In genomic region chr7:44896499-44896898, GRCm38 (mm10) we compare ENCODE assay signal across 8 mouse cellular contexts. TPM values are rescaled to one million over a fixed set of nuclear protein-coding genes. Genes with fewer than 3 reads are reported as not detected.
A peak's percentile ranks its signal among the peaks of the same experiment; 100 is the strongest.
DNase-seq lines count a peak whose midpoint lies in the region; ATAC-seq and TF ChIP-seq lines count a peak whose summit lies in the region.

No protein-coding gene starts in this region.

- peak overlapping the region; percentile 68 for H3K4me3 ChIP-seq in lung, embryonic 14.5 days (ENCODE audit: low read depth, low read length)
- peak overlapping the region; percentile 46 for H3K4me3 ChIP-seq in embryonic fibroblast, embryonic 13.5 days (ENCODE audit: insufficient read depth, low read length)
- peak overlapping the region; percentile 64 for H3K4me3 ChIP-seq in intestine, embryonic 15.5 days (replicated peaks)
- peak overlapping the region; percentile 64 for H3K4me3 ChIP-seq in neural tube, embryonic 15.5 days (replicated peaks)

- WGBS in lung, embryonic 14.5 days, result 26% methylated on average over 10 of the region's 10 CpGs
- 36% methylated on average over 10 of the region's 10 CpGs for WGBS in intestine, embryonic 15.5 days
- WGBS in neural tube, embryonic 15.5 days, result 31% methylated on average over 10 of the region's 10 CpGs

- peak overlapping the region; percentile 87 for H3K27ac ChIP-seq in lung, embryonic 14.5 days (ENCODE audit: low read depth)
- peak overlapping the region; percentile 39; the same call in 1 of the 2 replicates for H3K27ac ChIP-seq in embryonic fibroblast, embryonic 13.5 days (ENCODE audit: insufficient read depth, low read length)
- peak overlapping the region; percentile 82 for H3K27ac ChIP-seq in intestine, embryonic 15.5 days
- peak overlapping the region; percentile 90 for H3K27ac ChIP-seq in neural tube, embryonic 15.5 days (replicated peaks)

- peaks cover 19% of the 10 kb centered on the region for H3K4me1 ChIP-seq in lung, embryonic 14.5 days (ENCODE audit: insufficient read depth)
- H3K4me1 ChIP-seq in embryonic fibroblast, embryonic 13.5 days (ENCODE audit: control insufficient read depth, insufficient read depth, low read length), result peaks cover 3% of the 10 kb centered on the region; the same call in 1 of the 2 replicates
- H3K4me1 ChIP-seq in intestine, embryonic 15.5 days (replicated peaks), result peaks cover 31% of the 10 kb centered on the region
- H3K4me1 ChIP-seq in neural tube, embryonic 15.5 days, result peaks cover 46% of the 10 kb centered on the region

- no peaks in the 10 kb centered on the region for H3K9me3 ChIP-seq in lung, embryonic 14.5 days (ENCODE audit: low read depth, low read length)
- H3K9me3 ChIP-seq in intestine, embryonic 15.5 days, result no peaks in the 10 kb centered on the region
- H3K9me3 ChIP-seq in neural tube, embryonic 15.5 days (replicated peaks), result no peaks in the 10 kb centered on the region

- TF ChIP-seq CTCF in lung, embryonic 14.5 days (IDR thresholded peaks at IDR 0.05; ENCODE audit: low read depth), result no peak
- no peak for TF ChIP-seq CTCF in embryonic fibroblast, embryonic 13.5 days (IDR thresholded peaks at IDR 0.05; ENCODE audit: borderline replicate concordance, insufficient read depth, low read length)

- DNase-seq in lung, embryonic 14.5 days, result peak; percentile 26
- DNase-seq in lung, postnatal 4 days, result no peak
- no peak for DNase-seq in spleen, postnatal 10 days (ENCODE audit: low spot score in 2 of 2)
- DNase-seq in kidney, adult 8-10 months, result no peak

- H3K9ac ChIP-seq in lung, embryonic 14.5 days, result peak overlapping the region; percentile 75
- H3K9ac ChIP-seq in intestine, embryonic 15.5 days, result peak overlapping the region; percentile 68
- peak overlapping the region; percentile 57 for H3K9ac ChIP-seq in neural tube, embryonic 15.5 days (replicated peaks)

- ATAC-seq in lung, embryonic 14.5 days (ENCODE audit: insufficient read depth), result no peak
- no peak for ATAC-seq in intestine, embryonic 15.5 days
- ATAC-seq in neural tube, embryonic 15.5 days (ENCODE audit: low FRiP score), result no peak
- no peak for ATAC-seq in CD4-positive, CD25-positive, alpha-beta regulatory T cell, adult 4 months

- no peaks in the 10 kb centered on the region for H3K27me3 ChIP-seq in lung, embryonic 14.5 days (ENCODE audit: insufficient read depth, low read length)
- no peaks in the 10 kb centered on the region for H3K27me3 ChIP-seq in intestine, embryonic 15.5 days (replicated peaks)
- H3K27me3 ChIP-seq in neural tube, embryonic 15.5 days (replicated peaks), result no peaks in the 10 kb centered on the region

- peaks cover 25% of the 10 kb centered on the region for H3K36me3 ChIP-seq in lung, embryonic 14.5 days (ENCODE audit: insufficient read depth)
- H3K36me3 ChIP-seq in intestine, embryonic 15.5 days, result peaks cover 4% of the 10 kb centered on the region; the same call in 1 of the 2 replicates
- peaks cover 19% of the 10 kb centered on the region for H3K36me3 ChIP-seq in neural tube, embryonic 15.5 days

- no peak for TF ChIP-seq POLR2A in embryonic fibroblast, embryonic 13.5 days (IDR thresholded peaks at IDR 0.05; ENCODE audit: low read depth, low read length)

- peak overlapping the region; percentile 69 for H3K4me2 ChIP-seq in lung, embryonic 14.5 days
- H3K4me2 ChIP-seq in intestine, embryonic 15.5 days (replicated peaks), result peak overlapping the region; percentile 83
- H3K4me2 ChIP-seq in neural tube, embryonic 15.5 days, result peak overlapping the region; percentile 74

RNA-seq across cellular contexts. Expression of gene Fuz, which starts 0.6 kb away (rescaled TPM):
- polyA plus RNA-seq in lung, embryonic 14.5 days (2014; fragmentation: Nextera tagmentation; extraction: Ambion mirVana), result 17.7 and 19.1 TPM in 2 replicates
- 11.1 and 11.5 TPM in 2 replicates for polyA plus RNA-seq in embryonic fibroblast, embryonic 13.5 days (2011; ENCODE audit: insufficient read length, low read depth, missing spikeins)
- polyA plus RNA-seq in intestine, embryonic 15.5 days (2015; fragmentation: Nextera tagmentation; extraction: Ambion mirVana), result 17.0 and 18.8 TPM in 2 replicates
- 15.1 and 15.8 TPM in 2 replicates for polyA plus RNA-seq in neural tube, embryonic 15.5 days (2015; fragmentation: Nextera tagmentation; extraction: Ambion mirVana)
- polyA plus RNA-seq in CD4-positive, CD25-positive, alpha-beta regulatory T cell, adult 4 months (2017; shearing (Covaris generic)), result 10 to 100 TPM in 1 of 2 experiments, 1 to 10 TPM in 1; 9.2 to 17.5 TPM

RNA-seq across cellular contexts. Expression of gene Med25, which starts 4.0 kb away (rescaled TPM):
- polyA plus RNA-seq in lung, embryonic 14.5 days (2014; fragmentation: Nextera tagmentation; extraction: Ambion mirVana), result 77.9 and 79.5 TPM in 2 replicates
- 33.4 and 42.8 TPM in 2 replicates for polyA plus RNA-seq in embryonic fibroblast, embryonic 13.5 days (2011; ENCODE audit: insufficient read length, low read depth, missing spikeins)
- polyA plus RNA-seq in intestine, embryonic 15.5 days (2015; fragmentation: Nextera tagmentation; extraction: Ambion mirVana), result 88.2 and 91.8 TPM in 2 replicates
- polyA plus RNA-seq in neural tube, embryonic 15.5 days (2015; fragmentation: Nextera tagmentation; extraction: Ambion mirVana), result 136 and 141 TPM in 2 replicates
- 10 to 100 TPM in 1 of 2 experiments, 1 to 10 TPM in 1; 9.1 to 10.9 TPM for polyA plus RNA-seq in CD4-positive, CD25-positive, alpha-beta regulatory T cell, adult 4 months (2017; shearing (Covaris generic))

RNA-seq across cellular contexts. Expression of gene Ptov1, which starts 26.9 kb away (rescaled TPM):
- 386 and 443 TPM in 2 replicates for polyA plus RNA-seq in lung, embryonic 14.5 days (2014; fragmentation: Nextera tagmentation; extraction: Ambion mirVana)
- polyA plus RNA-seq in embryonic fibroblast, embryonic 13.5 days (2011; ENCODE audit: insufficient read length, low read depth, missing spikeins), result 144 and 160 TPM in 2 replicates
- 239 and 253 TPM in 2 replicates for polyA plus RNA-seq in intestine, embryonic 15.5 days (2015; fragmentation: Nextera tagmentation; extraction: Ambion mirVana)
- 433 and 459 TPM in 2 replicates for polyA plus RNA-seq in neural tube, embryonic 15.5 days (2015; fragmentation: Nextera tagmentation; extraction: Ambion mirVana)
- polyA plus RNA-seq in CD4-positive, CD25-positive, alpha-beta regulatory T cell, adult 4 months (2017; shearing (Covaris generic)), result 1 to 10 TPM; 1.1 to 3.9 TPM

RNA-seq across cellular contexts. Expression of gene Ap2a1, which starts 32.8 kb away (rescaled TPM):
- 73.6 and 83.2 TPM in 2 replicates for polyA plus RNA-seq in lung, embryonic 14.5 days (2014; fragmentation: Nextera tagmentation; extraction: Ambion mirVana)
- 129 and 132 TPM in 2 replicates for polyA plus RNA-seq in embryonic fibroblast, embryonic 13.5 days (2011; ENCODE audit: insufficient read length, low read depth, missing spikeins)
- 60.1 and 65.0 TPM in 2 replicates for polyA plus RNA-seq in intestine, embryonic 15.5 days (2015; fragmentation: Nextera tagmentation; extraction: Ambion mirVana)
- 122 and 126 TPM in 2 replicates for polyA plus RNA-seq in neural tube, embryonic 15.5 days (2015; fragmentation: Nextera tagmentation; extraction: Ambion mirVana)
- 1 to 10 TPM; 6.2 to 7.4 TPM for polyA plus RNA-seq in CD4-positive, CD25-positive, alpha-beta regulatory T cell, adult 4 months (2017; shearing (Covaris generic))

RNA-seq across cellular contexts. Expression of gene Pnkp, which starts 39.6 kb away (rescaled TPM):
- 30.3 and 30.7 TPM in 2 replicates for polyA plus RNA-seq in lung, embryonic 14.5 days (2014; fragmentation: Nextera tagmentation; extraction: Ambion mirVana)
- 24.7 and 30.6 TPM in 2 replicates for polyA plus RNA-seq in embryonic fibroblast, embryonic 13.5 days (2011; ENCODE audit: insufficient read length, low read depth, missing spikeins)
- 25.9 and 29.0 TPM in 2 replicates for polyA plus RNA-seq in intestine, embryonic 15.5 days (2015; fragmentation: Nextera tagmentation; extraction: Ambion mirVana)
- polyA plus RNA-seq in neural tube, embryonic 15.5 days (2015; fragmentation: Nextera tagmentation; extraction: Ambion mirVana), result 29.2 and 29.6 TPM in 2 replicates
- polyA plus RNA-seq in CD4-positive, CD25-positive, alpha-beta regulatory T cell, adult 4 months (2017; shearing (Covaris generic)), result 10 to 100 TPM; 45.0 to 74.3 TPM

Comparison
In these comparisons a context has a peak if more than half of its experiments do, and no peak if none do; other contexts are left out.
1. H3K27ac ChIP-seq: peak in every context shown above with its lines; median percentile 90 in neural tube, embryonic 15.5 days; 87 in lung, embryonic 14.5 days; 82 in intestine, embryonic 15.5 days; 39 in embryonic fibroblast, embryonic 13.5 days.
2. RNA of gene Ptov1, which starts 26.9 kb away (polyA plus RNA-seq): 433 to 459 TPM in neural tube, embryonic 15.5 days, 386 to 443 TPM in lung, embryonic 14.5 days, 239 to 253 TPM in intestine, embryonic 15.5 days and 144 to 160 TPM in embryonic fibroblast, embryonic 13.5 days; 1.1 to 3.9 TPM in CD4-positive, CD25-positive, alpha-beta regulatory T cell, adult 4 months; every median in the first group is over 10 times any median in the second.
3. Peak in every context shown above with its lines, with median percentiles within 50 percentile points of each other: H3K4me2 ChIP-seq, H3K4me3 ChIP-seq and H3K9ac ChIP-seq.